Mouse (Mus musculus) kidney, postnatal 0 days (tissue): ENCODE measurements around the gene Phldb3. TPM values are rescaled to one million over a fixed set of nuclear protein-coding genes. Genes with fewer than 3 reads are reported as not detected.

Source experiments
- ATAC-seq: fragments of 200-750 bp; cut with Nextera tagmentation; replicated peaks from 2 replicates; pipeline ENCODE4 v1.8.0; 2017; ENCODE audit warnings: low read depth, moderate number of reproducible peaks, moderate TSS enrichment, moderate library complexity; ENCODE audit not compliant: low FRiP score
- DNase-seq: peaks from one replicate; pipeline ENCODE4 v3.0.0-alpha.2; 2016; ENCODE audit warnings: low spot score
- H3K27ac ChIP-seq: fragments of 300-500 bp; sonication (generic); 2 replicates; pipeline ENCODE4 v1.5.1; 2014; ENCODE audit warnings: mild to moderate bottlenecking
- H3K27me3 ChIP-seq: fragments of 300-500 bp; sonication (generic); 2 replicates; pipeline ENCODE4 v1.6.1; 2014; ENCODE audit warnings: low read length, mixed read lengths; ENCODE audit not compliant: insufficient read depth
- H3K36me3 ChIP-seq: fragments of 300-500 bp; sonication (generic); 2 replicates; pipeline ENCODE4 v1.6.1; 2014; ENCODE audit warnings: low read length, mixed read lengths; ENCODE audit not compliant: insufficient read depth
- H3K4me1 ChIP-seq: fragments of 300-500 bp; sonication (generic); replicated peaks from 2 replicates; pipeline ENCODE4 v1.6.1; 2014; ENCODE audit warnings: antibody characterized with exemption, low read length, mixed read lengths; ENCODE audit not compliant: insufficient read depth
- H3K4me2 ChIP-seq: fragments of 300-500 bp; sonication (generic); 2 replicates; pipeline ENCODE4 v1.6.1; 2014; ENCODE audit warnings: mild to moderate bottlenecking, low read length, moderate library complexity, mixed read lengths
- H3K4me3 ChIP-seq: fragments of 300-500 bp; sonication (generic); replicated peaks from 2 replicates; pipeline ENCODE4 v1.5.1; 2014; ENCODE audit warnings: low read depth, low read length
- H3K9ac ChIP-seq: fragments of 300-500 bp; sonication (generic); 2 replicates; pipeline ENCODE4 v1.6.1; 2014; ENCODE audit warnings: low read depth, low read length
- H3K9me3 ChIP-seq: fragments of 300-500 bp; sonication (generic); replicated peaks from 2 replicates; pipeline ENCODE4 v1.6.1; 2016; ENCODE audit warnings: low read length, inconsistent platforms, mixed read lengths
- CTCF ChIP-seq: IDR thresholded peaks from 2 replicates; pipeline ENCODE4 v1.5.1; 2016; ENCODE audit warnings: antibody characterized with exemption, low read depth, mild to moderate bottlenecking, moderate library complexity
- WGBS: fragments of 180-500 bp; shearing (Covaris S2); extraction: QIAGEN DNeasy Blood & Tissue Kit; methylation state at CpG from one replicate; pipeline ENCODE4 v1.1.7; 2014; 5-methylcytosine and 5-hydroxymethylcytosine counted together
- polyA plus RNA-seq: library from polyadenylated mRNA; unstranded; fragments of >200 nt; fragmentation: Nextera tagmentation; extraction: Ambion mirVana; gene quantifications from 2 replicates; pipeline ENCODE4 v1.2.1, GENCODE M21; 2015

Gene Phldb3
- polyA plus RNA-seq, 1 experiment from 2014 or later: 0.11 TPM

GRCm38 (mm10) chr7:24600941-24601597 lies 9.5 kb upstream of the Phldb3 start:
- H3K9ac ChIP-seq: no peak overlapping the region
- WGBS: 5% methylated on average over 13 of the region's 13 CpGs
- H3K27me3 ChIP-seq: no peaks in the 10 kb centered on the region
- TF ChIP-seq CTCF: peak; percentile 100
- H3K4me1 ChIP-seq: no peaks in the 10 kb centered on the region
- DNase-seq: peak; percentile 98
- no peaks in the 10 kb centered on the region for H3K9me3 ChIP-seq
- ATAC-seq: peak; percentile 82
- no peak overlapping the region for H3K27ac ChIP-seq
- H3K4me3 ChIP-seq: no peak overlapping the region
- no peak overlapping the region for H3K4me2 ChIP-seq
- 0 out of 2 replicates have a peak, but pooled peaks cover 3% of the 10 kb centered on the region for H3K36me3 ChIP-seq

DNA sequence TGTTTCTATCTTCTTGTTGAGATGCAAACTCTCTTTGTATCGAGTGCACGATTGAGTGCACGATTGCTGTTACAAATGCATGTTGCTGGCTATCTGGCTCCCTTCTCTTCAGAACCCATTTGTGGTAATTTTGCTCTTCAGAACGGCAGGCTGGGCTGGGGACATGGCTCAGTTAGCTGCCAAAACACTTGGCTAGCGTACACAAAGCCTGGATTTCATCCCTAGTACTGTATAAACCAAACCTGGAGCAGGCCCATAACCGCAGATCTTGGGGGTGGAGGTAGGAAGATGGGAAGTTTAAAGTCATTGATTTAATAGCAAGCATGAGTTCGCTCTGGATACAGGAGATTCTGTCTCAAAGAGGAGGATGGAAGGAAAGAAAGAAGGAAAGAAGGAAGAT lies 5.0 kb upstream of the Phldb3 start:
- no peak overlapping the region for H3K4me3 ChIP-seq
- 84% methylated on average over 7 of the region's 7 CpGs for WGBS
- no peak overlapping the region for H3K27ac ChIP-seq
- H3K27me3 ChIP-seq: no peaks in the 10 kb centered on the region
- peaks cover 5% of the 10 kb centered on the region; the same call in 1 of the 2 replicates for H3K4me1 ChIP-seq
- H3K9me3 ChIP-seq: no peaks in the 10 kb centered on the region
- DNase-seq (no peak), ATAC-seq (no peak)
- TF ChIP-seq CTCF: no peak
- H3K9ac ChIP-seq: no peak overlapping the region
- H3K36me3 ChIP-seq: 0 out of 2 replicates have a peak, but pooled peaks cover 3% of the 10 kb centered on the region
- no peak overlapping the region for H3K4me2 ChIP-seq

GRCm38 (mm10) chr7:24606046-24606445 lies 4.5 kb upstream of the Phldb3 start:
- Histone ChIP-seq H3K27me3 (no peaks in the 10 kb centered on the region), H3K9me3 (no peaks in the 10 kb centered on the region), H3K9ac (no peak overlapping the region), H3K4me1 (peaks cover 7% of the 10 kb centered on the region; the same call in 1 of the 2 replicates), H3K36me3 (0 out of 2 replicates have a peak, but pooled peaks cover 3% of the 10 kb centered on the region), H3K4me3 (no peak overlapping the region), H3K27ac (no peak overlapping the region), H3K4me2 (no peak overlapping the region)
- no peak for DNase-seq
- no peak for ATAC-seq
- WGBS: 77% methylated on average over 7 of the region's 7 CpGs
- no peak for TF ChIP-seq CTCF

GRCm38 (mm10) chr7:24608017-24608416 lies 2.5 kb upstream of the Phldb3 start:
- ATAC-seq: peak; percentile 79
- 59% methylated on average over 6 of the region's 6 CpGs for WGBS
- no peak overlapping the region for H3K27ac ChIP-seq
- no peak overlapping the region for H3K4me2 ChIP-seq
- H3K27me3 ChIP-seq: peaks cover 13% of the 10 kb centered on the region
- no peak for TF ChIP-seq CTCF
- no peak overlapping the region for H3K4me3 ChIP-seq
- peak; percentile 85 for DNase-seq
- no peak overlapping the region for H3K9ac ChIP-seq
- no peaks in the 10 kb centered on the region for H3K9me3 ChIP-seq
- 0 out of 2 replicates have a peak, but pooled peaks cover 3% of the 10 kb centered on the region for H3K36me3 ChIP-seq
- peaks cover 17% of the 10 kb centered on the region for H3K4me1 ChIP-seq

DNA sequence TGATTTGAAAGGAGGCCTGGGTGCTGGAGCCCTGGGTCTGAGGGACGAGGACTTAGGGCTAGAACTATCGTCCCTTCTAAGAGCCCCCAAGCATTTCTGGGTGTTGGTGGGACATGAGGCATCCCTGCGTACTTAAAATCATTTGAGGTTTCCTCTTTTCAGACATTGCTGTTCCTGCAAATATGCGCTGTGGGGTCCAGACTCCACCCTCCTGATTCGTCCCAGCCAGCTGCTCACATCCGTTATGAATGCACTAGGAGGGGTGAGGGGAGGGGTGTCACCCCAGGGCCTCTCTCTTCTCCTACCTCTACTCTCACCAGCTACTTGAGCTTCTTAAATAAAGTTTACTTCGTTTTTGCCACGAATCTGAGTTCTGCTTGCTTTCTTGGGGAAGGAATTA lies 2.0 kb upstream of the Phldb3 start:
- 86% methylated on average over 8 of the region's 8 CpGs for WGBS

GRCm38 (mm10) chr7:24610879-24611494 lies 424 bp downstream of the Phldb3 start:
- TF ChIP-seq CTCF: no peak
- peak overlapping the region; percentile 85 for H3K4me2 ChIP-seq
- DNase-seq: peak; percentile 90
- ATAC-seq: peak; percentile 81
- under 1% methylated on average over 36 of the region's 36 CpGs for WGBS
- no peaks in the 10 kb centered on the region for H3K9me3 ChIP-seq
- H3K36me3 ChIP-seq: no peaks in the 10 kb centered on the region
- peak overlapping the region; percentile 44; the same call in 1 of the 2 replicates for H3K27ac ChIP-seq
- peak overlapping the region; percentile 52 for H3K4me3 ChIP-seq
- peaks cover 17% of the 10 kb centered on the region for H3K4me1 ChIP-seq
- H3K9ac ChIP-seq: peak overlapping the region; percentile 46
- H3K27me3 ChIP-seq: peaks cover 18% of the 10 kb centered on the region

More for the DNA sequence above, 2.0 kb upstream of the Phldb3 start:
- H3K4me1 ChIP-seq: peaks cover 17% of the 10 kb centered on the region
- no peak overlapping the region for H3K4me2 ChIP-seq
- no peak for ATAC-seq
- no peak overlapping the region for H3K9ac ChIP-seq
- H3K36me3 ChIP-seq: 0 out of 2 replicates have a peak, but pooled peaks cover 3% of the 10 kb centered on the region
- H3K27ac ChIP-seq: no peak overlapping the region
- no peak for DNase-seq
- H3K4me3 ChIP-seq: no peak overlapping the region
- peaks cover 18% of the 10 kb centered on the region for H3K27me3 ChIP-seq
- no peaks in the 10 kb centered on the region for H3K9me3 ChIP-seq
- no peak for TF ChIP-seq CTCF
